Mouse (Mus musculus) lung, postnatal 14 days (tissue): ENCODE data around the gene Fam110a.

Source experiments
- DNase-seq: peaks from one replicate; pipeline ENCODE4 v3.0.0; 2021

The Fam110a gene

DNA sequence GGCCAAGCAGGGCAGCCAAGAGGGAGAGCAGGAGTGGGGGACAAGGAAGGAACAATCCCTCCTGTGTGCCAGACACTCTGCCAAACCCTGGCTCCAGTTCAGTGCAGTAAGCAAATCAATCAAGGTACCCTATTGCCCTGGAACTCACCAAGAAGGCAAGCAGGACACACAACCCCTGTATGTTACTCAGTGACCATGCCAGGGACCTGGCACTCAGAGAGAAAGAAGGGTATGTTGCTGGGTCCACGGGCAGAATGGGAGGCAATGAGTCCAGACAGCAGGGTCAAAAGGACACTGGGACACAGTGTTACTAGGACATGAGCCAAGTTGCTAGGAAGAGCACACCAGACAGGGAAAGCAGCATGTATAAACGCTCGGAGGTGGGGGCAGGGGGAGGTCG lies 54.3 kb downstream of the Fam110a start:
- no peak for DNase-seq

DNA sequence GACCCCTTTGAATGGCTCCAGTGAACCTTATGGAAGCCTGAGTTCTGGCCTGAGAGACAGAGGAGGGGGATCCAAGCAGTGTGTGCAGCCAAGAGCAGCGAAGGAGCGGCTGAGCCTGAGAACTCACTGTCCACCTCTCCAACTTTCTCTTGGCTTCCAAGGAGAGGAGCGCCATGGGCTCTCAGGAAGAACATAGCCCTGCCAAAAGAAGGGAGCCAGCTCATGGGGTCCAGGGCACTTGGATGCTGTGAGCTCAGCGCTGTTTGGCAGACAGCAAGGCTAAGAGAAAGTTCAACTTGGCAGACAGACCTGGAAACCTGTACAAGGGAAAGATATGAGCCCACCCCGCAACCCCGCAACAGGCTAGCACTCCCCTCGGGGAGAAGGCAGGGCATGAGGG lies 55.7 kb downstream of the Fam110a start:
- DNase-seq, result no peak

DNA sequence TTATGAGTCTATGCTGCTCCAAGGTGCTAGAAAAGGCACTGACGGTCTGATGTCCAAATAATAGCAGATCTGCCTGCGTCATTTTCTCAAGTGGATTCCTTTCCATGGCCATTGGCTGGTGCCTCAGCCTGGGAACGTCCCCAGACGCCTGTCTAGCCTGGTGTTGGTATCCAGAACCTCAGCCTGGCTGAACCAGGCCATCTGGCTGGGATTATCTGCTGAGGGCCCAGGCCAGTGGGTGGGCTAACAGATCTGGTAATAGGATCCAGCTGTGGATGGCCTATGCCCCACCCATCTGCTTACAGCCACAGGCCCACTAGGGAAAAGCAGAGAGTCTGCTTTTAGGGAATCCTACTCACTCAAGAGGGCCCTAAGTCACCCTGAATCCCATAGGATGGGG lies 58.4 kb downstream of the Fam110a start:
- DNase-seq, result no peak

DNA sequence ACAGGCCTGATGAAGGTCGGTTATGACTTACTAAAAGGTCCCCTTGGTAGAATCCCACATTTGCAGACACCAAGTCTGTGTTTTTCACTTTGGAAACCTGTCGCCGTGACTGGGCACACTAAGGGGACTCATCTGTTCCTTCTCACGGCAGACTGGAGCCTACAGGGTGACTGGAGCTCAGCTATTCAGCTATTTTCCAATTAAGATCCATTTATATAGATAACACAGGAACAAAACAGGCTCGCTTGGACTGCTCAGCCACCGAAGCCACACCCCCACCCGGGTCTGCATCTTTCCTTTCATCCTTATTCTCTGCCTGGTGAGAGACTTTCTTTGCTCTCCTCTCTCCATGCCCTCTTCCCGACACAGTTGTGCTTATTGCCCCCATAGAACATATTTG lies 59.0 kb downstream of the Fam110a start:
- no peak for DNase-seq
